Mouse (Mus musculus) CH12.LX (cell line): ENCODE results near the gene 1700017B05Rik. TPM values are rescaled to one million over a fixed set of nuclear protein-coding genes. Genes with fewer than 3 reads are reported as not detected.

ENCODE experiments used
- DNase-seq: peaks from one replicate; pipeline ENCODE4 v3.0.0-alpha.2; 2013; ENCODE audit errors: extremely low read depth
- H3K27ac ChIP-seq: 2 replicates; pipeline ENCODE4 v1.5.1; 2012; ENCODE audit warnings: low read depth, mild to moderate bottlenecking, control low read depth, moderate library complexity; ENCODE audit not compliant: insufficient read depth
- H3K27me3 ChIP-seq: replicated peaks from 2 replicates; pipeline ENCODE3; 2012; ENCODE audit warnings: inconsistent platforms
- H3K36me3 ChIP-seq, 2 experiments: replicated peaks in 1 of 2; 2 replicates each; pipeline versions ENCODE3 to v1.6.1; 2012; ENCODE audit warnings: inconsistent platforms in 1 of 2, low read length in 1 of 2, mild to moderate bottlenecking in 1 of 2, mixed read lengths in 1 of 2, moderate library complexity in 1 of 2; ENCODE audit not compliant: control insufficient read depth in 1 of 2, insufficient read depth in 1 of 2
- H3K4me1 ChIP-seq, 2 experiments: 2 replicates each; pipeline ENCODE4 v1.6.1; 2012; ENCODE audit warnings: inconsistent platforms in 1 of 2, moderate library complexity in 1 of 2; ENCODE audit not compliant: insufficient read depth in 2 of 2, control insufficient read depth in 1 of 2
- H3K4me2 ChIP-seq: 2 replicates; pipeline ENCODE4 v1.6.1; 2012; ENCODE audit warnings: low read depth, mild to moderate bottlenecking, control low read depth; ENCODE audit not compliant: poor library complexity, insufficient read depth, severe bottlenecking
- H3K4me3 ChIP-seq, 3 experiments: fragments of 150-350 bp in 1 of 3; sonication (generic) in 1 of 3; replicated peaks in 1 of 3; 2 replicates each; pipeline versions ENCODE3 to v1.5.1; 2011 to 2012; ENCODE audit warnings: low read depth in 2 of 3, low read length in 2 of 3, mild to moderate bottlenecking in 2 of 3, moderate library complexity in 2 of 3, control low read depth in 1 of 3, improper control_type of control experiment in 1 of 3, inconsistent platforms in 1 of 3, mixed read lengths in 1 of 3; ENCODE audit not compliant: poor library complexity in 1 of 3
- H3K79me2 ChIP-seq: replicated peaks from 2 replicates; pipeline ENCODE4 v1.6.1; 2012; ENCODE audit warnings: mild to moderate bottlenecking, moderate library complexity; ENCODE audit not compliant: control insufficient read depth, poor library complexity, insufficient read depth, severe bottlenecking; ENCODE audit errors: extremely low read depth
- H3K9ac ChIP-seq: 2 replicates; pipeline ENCODE4 v1.6.1; 2012; ENCODE audit warnings: low read depth, mild to moderate bottlenecking, control low read depth, moderate library complexity; ENCODE audit not compliant: insufficient read depth
- H3K9me3 ChIP-seq: replicated peaks from 2 replicates; pipeline ENCODE3; 2012; ENCODE audit warnings: low read length, inconsistent platforms, mixed read lengths
- BHLHE40 ChIP-seq: IDR thresholded peaks from 2 replicates; pipeline ENCODE4 v1.6.1; 2011; ENCODE audit warnings: mild to moderate bottlenecking, low read depth, low read length, improper control_type of control experiment
- CHD2 ChIP-seq: IDR thresholded peaks from 2 replicates; pipeline ENCODE4 v1.6.1; 2011; ENCODE audit warnings: low read length, improper control_type of control experiment
- CTCF ChIP-seq, 2 experiments: IDR thresholded peaks in 1 of 2; conservative IDR thresholded peaks in 1 of 2; 2 replicates each; pipeline ENCODE4 v1.5.1; 2011 to 2012; ENCODE audit warnings: low read depth in 2 of 2, low read length in 2 of 2, improper control_type of control experiment in 1 of 2, inconsistent platforms in 1 of 2, mild to moderate bottlenecking in 1 of 2, moderate library complexity in 1 of 2
- E2F4 ChIP-seq: IDR thresholded peaks from 2 replicates; pipeline ENCODE4 v1.6.1; 2011; ENCODE audit warnings: low read depth, low read length, improper control_type of control experiment; ENCODE audit not compliant: insufficient replicate concordance
- EP300 ChIP-seq: IDR thresholded peaks from 2 replicates; pipeline ENCODE4 v1.6.1; 2011; ENCODE audit warnings: low read length, improper control_type of control experiment
- ETS1 ChIP-seq: conservative IDR thresholded peaks from 2 replicates; pipeline ENCODE4 v1.6.1; 2012; ENCODE audit warnings: low read depth, mild to moderate bottlenecking, inconsistent platforms, low read length, improper control_type of control experiment, moderate library complexity
- GABPA ChIP-seq: IDR thresholded peaks from 2 replicates; pipeline ENCODE4 v1.6.1; 2012; ENCODE audit warnings: low read depth, low read length, improper control_type of control experiment, inconsistent platforms; ENCODE audit not compliant: insufficient replicate concordance
- HCFC1 ChIP-seq: IDR thresholded peaks from 2 replicates; pipeline ENCODE4 v1.6.1; 2012; ENCODE audit warnings: low read depth, mild to moderate bottlenecking, inconsistent platforms, low read length, improper control_type of control experiment
- JUN ChIP-seq: IDR thresholded peaks from 2 replicates; pipeline ENCODE4 v1.6.1; 2011; ENCODE audit warnings: low read depth, mild to moderate bottlenecking, low read length, improper control_type of control experiment, moderate library complexity; ENCODE audit not compliant: insufficient read depth
- KAT2A ChIP-seq: IDR thresholded peaks from 2 replicates; pipeline ENCODE4 v1.6.1; 2012; ENCODE audit warnings: low read length, improper control_type of control experiment, inconsistent platforms; ENCODE audit not compliant: insufficient replicate concordance
- MEF2A ChIP-seq: IDR thresholded peaks from 2 replicates; pipeline ENCODE4 v1.6.1; 2014; ENCODE audit warnings: low read depth, mild to moderate bottlenecking, inconsistent platforms, low read length, improper control_type of control experiment, borderline replicate concordance
- MYC ChIP-seq: IDR thresholded peaks from 2 replicates; pipeline ENCODE4 v1.6.1; 2011; ENCODE audit warnings: low read depth, mild to moderate bottlenecking, improper control_type of control experiment, low read length
- NRF1 ChIP-seq: IDR thresholded peaks from 2 replicates; pipeline ENCODE4 v1.6.1; 2014; ENCODE audit warnings: low read depth, mild to moderate bottlenecking, inconsistent platforms, low read length, improper control_type of control experiment, moderate library complexity
- PAX5 ChIP-seq: IDR thresholded peaks from 2 replicates; pipeline ENCODE4 v1.6.1; 2012; ENCODE audit warnings: low read length, inconsistent platforms, mixed read lengths
- POLR2A ChIP-seq: IDR thresholded peaks from 2 replicates; pipeline ENCODE4 v1.6.1; 2011; ENCODE audit warnings: low read depth, mild to moderate bottlenecking, improper control_type of control experiment, low read length
- RAD21 ChIP-seq: IDR thresholded peaks from 2 replicates; pipeline ENCODE4 v1.6.1; 2011; ENCODE audit warnings: low read depth, mild to moderate bottlenecking, low read length, improper control_type of control experiment, moderate library complexity
- RCOR1 ChIP-seq: conservative IDR thresholded peaks from 2 replicates; pipeline ENCODE4 v1.6.1; 2012; ENCODE audit warnings: low read depth, mild to moderate bottlenecking, inconsistent platforms, low read length, improper control_type of control experiment
- SIN3A ChIP-seq: IDR thresholded peaks from 2 replicates; pipeline ENCODE4 v1.6.1; 2012; ENCODE audit warnings: low read length, improper control_type of control experiment, inconsistent platforms
- SMC3 ChIP-seq: IDR thresholded peaks from 2 replicates; pipeline ENCODE4 v1.6.1; 2011; ENCODE audit warnings: low read depth, low read length, improper control_type of control experiment
- TCF12 ChIP-seq: IDR thresholded peaks from 2 replicates; pipeline ENCODE4 v1.6.1; 2014; ENCODE audit warnings: low read depth, mild to moderate bottlenecking, inconsistent platforms, low read length, improper control_type of control experiment
- USF2 ChIP-seq: conservative IDR thresholded peaks from 2 replicates; pipeline ENCODE4 v1.6.1; 2011; ENCODE audit warnings: low read depth, low read length, improper control_type of control experiment
- ZC3H11A ChIP-seq: IDR thresholded peaks from 2 replicates; pipeline ENCODE4 v1.6.1; 2012; ENCODE audit warnings: low read depth, mild to moderate bottlenecking, inconsistent platforms, low read length, improper control_type of control experiment
- ZMIZ1 ChIP-seq: IDR thresholded peaks from 2 replicates; pipeline ENCODE4 v1.6.1; 2012; ENCODE audit warnings: low read depth, mild to moderate bottlenecking, inconsistent platforms, low read length, improper control_type of control experiment
- ZNF384 ChIP-seq: IDR thresholded peaks from 2 replicates; pipeline ENCODE4 v1.6.1; 2012; ENCODE audit warnings: low read depth, low read length, improper control_type of control experiment, inconsistent platforms
- dilution Hi-C: fragments of 300-500 bp; cut with MboI; formaldehyde crosslinking; loops from 2 replicates; pipeline ENCODE4 v1.14.3; 2020; ENCODE audit warnings: low sequenced_read_pairs; ENCODE audit not compliant: extremely low pct_unique_long_range_greater_than_20kb, extremely low pct_ligation_motif_present
- in situ Hi-C: fragments of 300-500 bp; cut with MboI; formaldehyde crosslinking; loops from 3 replicates; pipeline ENCODE4 v1.14.3; 2019; ENCODE audit warnings: low sequenced_read_pairs, low pct_ligation_motif_present, low pct_unique_long_range_greater_than_20kb, mixed read lengths
- polyA plus RNA-seq: library from polyadenylated mRNA; unstranded; fragments of >175 nt; gene quantifications from 2 replicates; pipeline ENCODE4 v1.2.1, GENCODE M21; 2012; ENCODE audit warnings: low read depth; ENCODE audit not compliant: insufficient read length
- total RNA-seq, 2 experiments: library from RNA; depleted of rRNA; stranded (reverse); fragments of 300-350 nt in 1 of 2; fragments of >200 nt in 1 of 2; gene quantifications; 2 replicates each; pipeline ENCODE4 v1.2.3; 2012 to 2014

Gene 1700017B05Rik
- total and polyA plus RNA-seq, 3 experiments: 26.4 to 56.0 (median 38.6) TPM

GRCm38 (mm10) chr9:57254823-57255495, 7.5 kb downstream of the 1700017B05Rik start:
- H3K9me3 ChIP-seq: no peaks in the 10 kb centered on the region
- dilution Hi-C loops: no loop called here
- H3K9ac ChIP-seq: no peak overlapping the region
- no peak overlapping the region for H3K27ac ChIP-seq
- no peak overlapping the region for H3K4me3 ChIP-seq
- no peak overlapping the region for H3K4me2 ChIP-seq
- in situ Hi-C loops: loop anchor here (5.0 kb wide), 1 partner anchor 172 kb away; no protein-coding TSS in a partner anchor
- H3K4me1 ChIP-seq: peaks cover 8 to 38% of the 10 kb centered on the region in 2 experiments
- H3K79me2 ChIP-seq: peaks cover 60% of the 10 kb centered on the region
- TF ChIP-seq SIN3A (no peak), MEF2A (no peak), ZNF384 (no peak), E2F4 (no peak), EP300 (no peak), SMC3 (no peak), ETS1 (no peak), POLR2A (no peak), RCOR1 (no peak), USF2 (no peak), GABPA (no peak)
- no peak for DNase-seq
- H3K27me3 ChIP-seq: no peaks in the 10 kb centered on the region
- H3K36me3 ChIP-seq: peaks cover 78 to 98% of the 10 kb centered on the region in 2 experiments

DNA sequence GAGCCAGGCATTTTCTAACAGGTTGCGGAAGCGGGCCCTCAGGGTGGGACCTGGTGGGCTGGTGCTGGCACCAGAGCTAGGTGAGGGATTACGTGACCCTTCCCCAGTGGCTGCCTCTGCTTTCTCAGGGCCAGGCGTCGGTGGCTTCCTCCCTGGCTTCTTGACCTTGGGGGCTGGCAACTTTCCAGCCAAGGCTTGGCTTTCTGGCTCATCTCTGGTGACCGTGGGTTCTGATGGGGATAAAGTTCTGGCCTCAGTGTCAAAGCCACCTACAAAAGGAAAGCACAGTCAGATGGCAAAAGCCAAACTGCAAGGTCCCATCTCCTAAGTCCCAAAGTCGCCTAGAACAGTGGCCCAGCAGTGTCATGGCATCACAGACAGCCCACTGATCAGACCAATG, 8.4 kb downstream of the 1700017B05Rik start:
- in situ Hi-C loops (loop anchor here (5.0 kb wide), 1 partner anchor 173 kb away; no protein-coding TSS in a partner anchor), dilution Hi-C loops (no loop called here)
- Histone ChIP-seq H3K4me1 (peaks cover 8 to 31% of the 10 kb centered on the region in 2 experiments), H3K4me2 (no peak overlapping the region), H3K4me3 (no peak overlapping the region), H3K9me3 (no peaks in the 10 kb centered on the region), H3K27ac (no peak overlapping the region), H3K27me3 (no peaks in the 10 kb centered on the region), H3K9ac (no peak overlapping the region), H3K79me2 (peaks cover 51% of the 10 kb centered on the region), H3K36me3 (peaks cover 78 to 93% of the 10 kb centered on the region in 2 experiments)
- no peak for DNase-seq
- TF ChIP-seq HCFC1: no peak
- TF ChIP-seq MYC: no peak
- no peak for TF ChIP-seq NRF1
- no peak for TF ChIP-seq TCF12
- TF ChIP-seq CHD2: no peak
- no peak for TF ChIP-seq BHLHE40
- TF ChIP-seq ZNF384: no peak
- no peak for TF ChIP-seq RAD21
- no peak for TF ChIP-seq JUN
- TF ChIP-seq KAT2A: no peak
- TF ChIP-seq ZMIZ1: no peak
- TF ChIP-seq CTCF (conservative IDR thresholded peaks at IDR 0.05 in 1 of 2, IDR thresholded peaks at IDR 0.05 in 1 of 2; ENCODE audit: low read depth in 2 of 2, low read length in 2 of 2): no peak
- TF ChIP-seq ZC3H11A: no peak
- TF ChIP-seq PAX5: no peak
